9 mouse cellular contexts compared by ENCODE assay signal in the genomic region with DNA sequence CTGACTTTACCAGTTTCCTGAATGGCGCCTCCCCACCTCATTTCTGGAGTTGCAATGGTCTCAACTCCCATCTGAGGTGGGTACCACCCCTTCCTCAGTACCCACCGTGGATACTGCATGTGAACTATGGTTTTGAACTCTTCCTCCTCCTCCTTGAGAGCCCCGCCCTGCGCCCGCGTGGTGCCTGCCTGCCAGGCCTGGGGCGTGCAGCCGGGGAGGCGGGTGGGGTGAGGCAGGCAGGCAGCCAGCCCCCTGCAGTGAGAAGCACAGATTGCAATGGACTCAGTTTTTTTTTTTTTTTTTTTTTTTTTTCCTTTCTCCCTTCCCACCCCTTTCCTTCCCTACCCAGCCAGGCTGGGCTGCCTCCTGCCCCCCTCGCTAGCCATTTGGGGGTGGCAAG. TPM values are rescaled to one million over a fixed set of nuclear protein-coding genes. Genes with fewer than 3 reads are reported as not detected.
A peak's percentile ranks its signal among the peaks of the same experiment; 100 is the strongest.
DNase-seq lines count a peak whose midpoint lies in the region; ATAC-seq lines count a peak whose summit lies in the region.
"Had no signal": no experiment of that assay in that cellular context is flagged by ENCODE, and none has a peak within 500 bp of the region (broad histone marks: within the 10 kb centered on the region; RNA-seq: fewer than 3 reads in every experiment).

No protein-coding gene starts in this region.

- H3K9me3 ChIP-seq in forebrain, embryonic 12.5 days = no peaks in the 10 kb centered on the region
- H3K9me3 ChIP-seq in midbrain, embryonic 11.5 days (ENCODE audit: control insufficient read depth, low read length) = no peaks in the 10 kb centered on the region

- H3K4me2 ChIP-seq in forebrain, embryonic 12.5 days = peak overlapping the region; percentile 50
- peak overlapping the region; percentile 43 for H3K4me2 ChIP-seq in midbrain, embryonic 11.5 days

- 0 out of 2 replicates have a peak overlapping the region, but pooled peaks have one; percentile 54 for H3K9ac ChIP-seq in forebrain, embryonic 12.5 days
- peak overlapping the region; percentile 69 for H3K9ac ChIP-seq in midbrain, embryonic 11.5 days (ENCODE audit: low read length)

- peaks cover 36% of the 10 kb centered on the region for H3K36me3 ChIP-seq in forebrain, embryonic 12.5 days (replicated peaks)
- H3K36me3 ChIP-seq in midbrain, embryonic 11.5 days (ENCODE audit: control insufficient read depth, insufficient read depth, low read length) = no peaks in the 10 kb centered on the region

- peaks cover 98% of the 10 kb centered on the region for H3K4me1 ChIP-seq in forebrain, embryonic 12.5 days
- peaks cover 78% of the 10 kb centered on the region for H3K4me1 ChIP-seq in midbrain, embryonic 11.5 days (ENCODE audit: control insufficient read depth, insufficient read depth, low read length)

- no peaks in the 10 kb centered on the region for H3K27me3 ChIP-seq in forebrain, embryonic 12.5 days
- no peaks in the 10 kb centered on the region for H3K27me3 ChIP-seq in midbrain, embryonic 11.5 days (ENCODE audit: control insufficient read depth, insufficient read depth, low read length)

- peak; percentile 72 for DNase-seq in cerebellum, adult 11 months
- DNase-seq in R1 (ENCODE audit: low read depth, low spot score) = peak; percentile 58
- DNase-seq in layer of hippocampus, postnatal 10 days (ENCODE audit: low spot score in 2 of 2) = peak; percentile 75 to 78
- DNase-seq in midbrain, embryonic 11.5 days (ENCODE audit: low spot score, missing footprints) = peak; percentile 94
- peak; percentile 78 for DNase-seq in testis, postnatal 10 days (ENCODE audit: low spot score)
- no peak for DNase-seq in B cell, adult 2 months

- H3K4me3 ChIP-seq in forebrain, embryonic 12.5 days (replicated peaks) = no peak overlapping the region
- peak overlapping the region; percentile 9; the same call in 1 of the 2 replicates for H3K4me3 ChIP-seq in midbrain, embryonic 11.5 days (ENCODE audit: low read depth, low read length)
- H3K4me3 ChIP-seq: erythroblast, embryonic 14.5 days had no signal

- H3K27ac ChIP-seq in forebrain, embryonic 12.5 days = peak overlapping the region; percentile 96
- peak overlapping the region; percentile 97 for H3K27ac ChIP-seq in midbrain, embryonic 11.5 days (ENCODE audit: low read depth, low read length)

- 2% methylated on average over 10 of the region's 10 CpGs for WGBS in forebrain, embryonic 12.5 days
- 6% methylated on average over 10 of the region's 10 CpGs for WGBS in midbrain, embryonic 11.5 days

- ATAC-seq in cerebellum, adult (ENCODE audit: insufficient number of reproducible peaks, low FRiP score, low TSS enrichment) = no peak
- peak; percentile 43 for ATAC-seq in forebrain, embryonic 12.5 days (ENCODE audit: low FRiP score)
- ATAC-seq in midbrain, embryonic 11.5 days (ENCODE audit: low FRiP score) = peak; percentile 41

RNA-seq across cellular contexts. Expression of a gene that starts 13.2 kb away (rescaled TPM):
- 118 and 147 TPM in 2 replicates for polyA plus RNA-seq in forebrain, embryonic 12.5 days (2016; fragmentation: Nextera tagmentation; extraction: Ambion mirVana)
- 100 to 1,000 TPM; 129 to 138 TPM for total RNA-seq in layer of hippocampus, postnatal 10 days (2021)
- 59.9 and 62.9 TPM in 2 replicates for polyA plus RNA-seq in midbrain, embryonic 11.5 days (2014; fragmentation: Nextera tagmentation; extraction: Ambion mirVana)

RNA-seq across cellular contexts. Expression of a gene that starts 27.9 kb away (rescaled TPM):
- 14.8 and 16.5 TPM in 2 replicates for polyA plus RNA-seq in forebrain, embryonic 12.5 days (2016; fragmentation: Nextera tagmentation; extraction: Ambion mirVana)
- 1 to 10 TPM; 2.0 to 3.2 TPM for total RNA-seq in layer of hippocampus, postnatal 10 days (2021)
- polyA plus RNA-seq in midbrain, embryonic 11.5 days (2014; fragmentation: Nextera tagmentation; extraction: Ambion mirVana) = 21.6 and 21.8 TPM in 2 replicates

RNA-seq across cellular contexts. Expression of a gene that starts 35.3 kb away (rescaled TPM):
- polyA plus RNA-seq in forebrain, embryonic 12.5 days (2016; fragmentation: Nextera tagmentation; extraction: Ambion mirVana) = 42.2 and 45.0 TPM in 2 replicates
- total RNA-seq in layer of hippocampus, postnatal 10 days (2021) = 10 to 100 TPM; 25.3 to 31.0 TPM
- polyA plus RNA-seq in midbrain, embryonic 11.5 days (2014; fragmentation: Nextera tagmentation; extraction: Ambion mirVana) = 16.5 and 18.3 TPM in 2 replicates

Comparison
In these comparisons a context has a peak if more than half of its experiments do, and no peak if none do; other contexts are left out.
1. DNase-seq: peak in cerebellum, adult 11 months (single experiment), R1 (single experiment), layer of hippocampus, postnatal 10 days (2 of 2), midbrain, embryonic 11.5 days (single experiment) and testis, postnatal 10 days (single experiment); none in B cell, adult 2 months (0 of 2).